Mouse (Mus musculus) ES-E14 (cell line): ENCODE data around the gene Stac. TPM values are rescaled to one million over a fixed set of nuclear protein-coding genes. Genes with fewer than 3 reads are reported as not detected.

ENCODE experiments used
- DNase-seq: peaks from one replicate; pipeline ENCODE4 v3.0.0-alpha.2; 2013; ENCODE audit warnings: low read depth, low spot score
- H3K27ac ChIP-seq: 2 replicates; pipeline ENCODE4 v1.5.1; 2012; ENCODE audit warnings: low read depth, mild to moderate bottlenecking, low read length, moderate library complexity, mixed read lengths; ENCODE audit not compliant: poor library complexity, insufficient read depth, severe bottlenecking
- H3K36me3 ChIP-seq: 2 replicates; pipeline ENCODE4 v1.6.1; 2012; ENCODE audit warnings: mild to moderate bottlenecking, low read length, moderate library complexity, mixed read lengths; ENCODE audit not compliant: control insufficient read depth, poor library complexity, insufficient read depth, severe bottlenecking
- H3K4me1 ChIP-seq, 2 experiments: fragments of 150-350 bp in 1 of 2; sonication (generic) in 1 of 2; 2 replicates each; pipeline ENCODE4 v1.6.1; 2012; ENCODE audit warnings: low read length in 2 of 2, mild to moderate bottlenecking in 1 of 2, mixed read lengths in 1 of 2; ENCODE audit not compliant: control insufficient read depth in 2 of 2, insufficient read depth in 2 of 2, poor library complexity in 1 of 2
- H3K4me3 ChIP-seq, 2 experiments: fragments of 150-350 bp in 1 of 2; sonication (generic) in 1 of 2; 2 replicates each; pipeline ENCODE4 v1.5.1; 2012; ENCODE audit warnings: low read length in 2 of 2, low read depth in 1 of 2, mild to moderate bottlenecking in 1 of 2, mixed read lengths in 1 of 2; ENCODE audit not compliant: insufficient read depth in 1 of 2, poor library complexity in 1 of 2, severe bottlenecking in 1 of 2
- H3K9ac ChIP-seq: 2 replicates; pipeline ENCODE4 v1.6.1; 2012; ENCODE audit warnings: low read depth, mild to moderate bottlenecking, low read length, mixed read lengths; ENCODE audit not compliant: poor library complexity, insufficient read depth, severe bottlenecking
- H3K9me3 ChIP-seq: fragments of 150-350 bp; sonication (generic); 2 replicates; pipeline ENCODE4 v1.6.1; 2012; ENCODE audit warnings: low read depth, mild to moderate bottlenecking, low read length; ENCODE audit not compliant: control insufficient read depth, insufficient read depth
- CHD2 ChIP-seq: IDR thresholded peaks from 2 replicates; pipeline ENCODE4 v1.6.1; 2014; ENCODE audit warnings: mild to moderate bottlenecking, low read depth, low read length, inconsistent platforms
- HCFC1 ChIP-seq: IDR thresholded peaks from 2 replicates; pipeline ENCODE4 v1.6.1; 2012; ENCODE audit warnings: low read length, inconsistent platforms, borderline replicate concordance; ENCODE audit not compliant: insufficient read depth
- MAFK ChIP-seq: IDR thresholded peaks from 2 replicates; pipeline ENCODE4 v1.6.1; 2014; ENCODE audit warnings: mild to moderate bottlenecking, low read depth, low read length, inconsistent platforms; ENCODE audit not compliant: insufficient read depth
- ZC3H11A ChIP-seq: IDR thresholded peaks from 2 replicates; pipeline ENCODE4 v1.6.1; 2012; ENCODE audit warnings: low read depth, mild to moderate bottlenecking, inconsistent platforms, low read length, borderline replicate concordance
- ZNF384 ChIP-seq: IDR thresholded peaks from 2 replicates; pipeline ENCODE4 v1.6.1; 2012; ENCODE audit warnings: low read depth, low read length, inconsistent platforms
- in situ Hi-C, 2 experiments: fragments of 600-800 bp; cut with MboI; formaldehyde crosslinking; loops; one replicate each; pipeline ENCODE4 v1.15.1; 2025; ENCODE audit warnings: low sequenced_read_pairs in 2 of 2, inconsistent platforms in 1 of 2; ENCODE audit not compliant: unreplicated experiment in 2 of 2
- total RNA-seq: library from RNA; depleted of rRNA; stranded (reverse); fragments of 300-350 nt; gene quantifications from 2 replicates; pipeline ENCODE4 v1.2.3, GENCODE M21; 2012

Gene Stac
- total RNA-seq, 1 experiment, result 0.45 TPM

DNA sequence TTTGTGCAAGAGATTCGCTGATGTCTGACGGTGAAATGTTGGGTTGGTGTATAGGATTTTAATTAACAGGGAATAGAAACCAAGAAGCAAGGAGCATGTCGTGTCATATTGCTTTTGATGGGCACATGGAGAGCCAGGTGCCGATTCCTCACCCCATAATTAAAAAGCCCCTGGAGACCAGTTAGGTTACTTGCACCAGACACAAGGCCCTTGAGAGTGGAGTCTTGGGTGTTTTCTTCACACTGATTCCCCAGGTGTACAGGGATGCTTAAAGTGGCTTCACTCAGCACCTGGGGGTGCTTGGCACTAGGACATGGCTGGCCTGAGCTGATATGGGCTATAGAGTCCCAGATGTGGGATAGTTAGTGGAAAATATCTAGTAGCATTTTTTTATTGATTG is 35.1 kb downstream of the Stac start:
- Histone ChIP-seq H3K27ac (no peak overlapping the region), H3K36me3 (no peaks in the 10 kb centered on the region), H3K4me1 (no peaks in the 10 kb centered on the region), H3K4me3 (no peak overlapping the region), H3K9ac (no peak overlapping the region), H3K9me3 (no peaks in the 10 kb centered on the region)
- TF ChIP-seq ZNF384 (no peak), MAFK (no peak), HCFC1 (no peak), ZC3H11A (no peak), CHD2 (no peak)
- in situ Hi-C loops, result no loop called here
- no peak for DNase-seq

DNA sequence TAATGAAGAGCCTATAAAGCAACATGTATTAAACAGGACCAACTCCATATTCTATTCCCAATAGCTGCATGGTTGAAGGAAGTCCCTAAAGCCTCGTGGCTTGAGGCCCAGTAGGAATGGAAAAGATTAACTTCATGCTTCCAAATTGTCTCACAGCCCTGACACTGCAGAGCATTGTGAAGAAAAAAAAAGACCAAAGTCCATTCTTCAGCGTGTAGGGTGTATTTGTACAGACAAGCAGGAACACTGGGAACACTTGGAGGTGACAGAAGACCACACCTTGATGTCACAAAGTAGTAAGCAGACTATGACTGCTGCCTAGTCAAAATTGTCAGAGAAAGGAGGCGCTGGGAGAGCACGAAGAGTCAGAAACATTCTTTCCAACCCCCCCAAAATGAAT is 45.9 kb downstream of the Stac start:
- Histone ChIP-seq H3K36me3 (no peaks in the 10 kb centered on the region), H3K4me3 (no peak overlapping the region), H3K9me3 (no peaks in the 10 kb centered on the region), H3K4me1 (no peaks in the 10 kb centered on the region), H3K9ac (no peak overlapping the region), H3K27ac (no peak overlapping the region)
- TF ChIP-seq CHD2 (no peak), MAFK (no peak), ZC3H11A (no peak), HCFC1 (no peak)
- in situ Hi-C loops, result no loop called here
- no peak for DNase-seq

DNA sequence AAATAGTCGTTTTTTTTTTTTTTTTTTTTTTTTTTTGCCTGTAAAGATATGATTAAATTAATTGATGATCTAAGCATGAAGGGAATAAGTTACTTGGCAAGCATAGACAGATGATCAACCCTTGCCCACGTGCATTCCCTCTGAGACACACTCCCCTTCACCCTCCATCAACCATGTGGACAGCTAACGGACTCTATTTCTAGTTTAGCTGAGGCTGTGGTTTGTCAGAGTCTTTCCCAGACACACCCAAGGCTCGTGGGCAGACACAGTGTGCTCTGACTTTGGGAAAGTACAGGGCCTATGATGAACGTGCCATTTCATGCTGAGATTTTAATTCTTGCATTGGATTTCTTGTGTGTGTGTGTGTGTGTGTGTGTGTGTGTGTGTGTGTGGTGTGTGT is 46.8 kb downstream of the Stac start:
- H3K4me3 ChIP-seq, result no peak overlapping the region
- TF ChIP-seq ZC3H11A (no peak), CHD2 (no peak), HCFC1 (no peak), MAFK (no peak), ZNF384 (no peak)
- no peaks in the 10 kb centered on the region for H3K36me3 ChIP-seq
- H3K9ac ChIP-seq, result no peak overlapping the region
- H3K27ac ChIP-seq, result no peak overlapping the region
- in situ Hi-C loops, result no loop called here
- DNase-seq, result no peak
- H3K4me1 ChIP-seq, result no peaks in the 10 kb centered on the region
- H3K9me3 ChIP-seq, result no peaks in the 10 kb centered on the region

DNA sequence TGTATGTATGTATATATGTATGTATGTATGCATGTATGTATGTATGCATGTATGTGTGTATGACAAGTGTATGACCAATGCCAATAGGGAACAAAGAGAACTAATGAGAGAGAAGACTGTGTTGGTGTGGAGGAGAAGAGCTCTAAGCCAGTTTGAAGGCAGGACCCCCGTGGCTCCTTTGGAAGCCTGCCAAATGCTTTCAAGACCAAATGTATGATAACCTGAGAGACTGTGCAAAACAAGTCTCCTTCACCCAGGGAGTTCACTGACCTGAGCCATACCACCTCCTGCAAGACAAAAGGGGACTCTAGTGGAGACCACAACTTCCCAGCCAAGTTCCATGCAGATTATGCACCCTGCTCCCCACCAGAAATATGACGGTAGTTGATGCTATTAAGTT is 52.5 kb downstream of the Stac start:
- H3K27ac ChIP-seq, result no peak overlapping the region
- H3K9me3 ChIP-seq, result no peaks in the 10 kb centered on the region
- in situ Hi-C loops, result no loop called here
- peaks cover 0 to 3% of the 10 kb centered on the region in 2 experiments; a peak in 1 of 4 replicates for H3K4me1 ChIP-seq
- no peak for DNase-seq
- H3K4me3 ChIP-seq, result no peak overlapping the region
- TF ChIP-seq ZNF384 (no peak), MAFK (no peak), CHD2 (no peak), ZC3H11A (no peak)
- H3K9ac ChIP-seq, result no peak overlapping the region
- H3K36me3 ChIP-seq, result no peaks in the 10 kb centered on the region

DNA sequence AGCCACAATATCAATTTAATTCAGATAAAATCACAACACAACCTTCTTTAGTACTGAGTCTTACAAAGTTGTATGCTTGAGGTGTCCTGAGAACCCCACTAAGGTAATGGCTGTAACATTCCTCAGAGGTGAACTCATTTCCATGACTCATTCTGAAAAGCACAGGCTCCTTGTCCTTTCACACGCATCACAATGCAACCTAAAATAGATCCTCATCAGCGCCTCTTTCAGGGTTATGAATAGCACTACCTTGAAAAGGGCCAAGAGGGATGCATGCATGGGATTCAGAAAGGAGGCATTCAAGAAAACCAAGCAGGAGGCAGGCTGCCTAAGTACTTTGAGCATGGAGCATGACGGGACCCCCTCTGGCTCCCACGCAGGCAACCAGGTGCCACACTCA is 57.3 kb downstream of the Stac start:
- H3K4me1 ChIP-seq, result peaks cover 0 to 3% of the 10 kb centered on the region in 2 experiments; a peak in 1 of 4 replicates
- H3K27ac ChIP-seq, result no peak overlapping the region
- no peak overlapping the region for H3K9ac ChIP-seq
- H3K36me3 ChIP-seq, result no peaks in the 10 kb centered on the region
- TF ChIP-seq MAFK, result no peak
- no peak for TF ChIP-seq CHD2
- no peak for TF ChIP-seq ZC3H11A
- no peak for TF ChIP-seq ZNF384
- TF ChIP-seq HCFC1, result no peak
- H3K9me3 ChIP-seq, result no peaks in the 10 kb centered on the region
- peak; percentile 9 for DNase-seq
- no peak overlapping the region for H3K4me3 ChIP-seq
- in situ Hi-C loops, result no loop called here
